Comparison of ENCODE assay signal across 24 mouse cellular contexts in the genomic region with DNA sequence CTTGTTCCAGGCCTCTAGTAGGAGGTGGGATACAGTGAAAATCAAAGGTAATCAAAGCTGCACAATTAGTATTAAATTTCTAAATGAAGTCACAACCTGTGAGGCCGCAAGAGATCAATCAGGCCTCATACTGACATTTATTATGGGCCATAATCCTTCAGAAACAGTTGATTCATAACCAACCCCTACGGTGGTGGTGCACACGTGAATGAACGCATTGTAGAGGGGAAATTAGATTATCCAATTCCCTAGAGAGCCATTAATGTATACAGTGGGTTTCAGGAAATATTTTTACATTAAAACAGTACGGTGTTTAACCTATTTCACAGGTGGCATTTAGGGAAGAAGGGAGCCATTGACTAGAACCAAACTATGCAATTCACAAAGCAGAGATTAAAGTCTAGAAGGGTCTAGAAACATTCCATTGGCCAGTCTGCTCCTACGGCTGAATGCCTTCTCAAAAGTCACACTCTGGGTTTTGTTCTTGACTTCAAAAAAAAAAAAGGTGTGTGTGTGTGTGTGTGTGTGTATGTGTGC.
"Had no signal": no experiment of that assay in that cellular context is flagged by ENCODE, and none has a peak within 500 bp of the region (broad histone marks: within the 10 kb centered on the region; RNA-seq: fewer than 3 reads in every experiment).

No protein-coding gene starts in this region.

- H3K9me3 ChIP-seq: heart, embryonic 10.5 days; heart, embryonic 12.5 days; hindbrain, embryonic 10.5 days; hindbrain, embryonic 12.5 days; intestine, embryonic 15.5 days; liver, embryonic 13.5 days; liver, embryonic 15.5 days had no signal

- ATAC-seq: hindbrain, embryonic 16.5 days; inflammation-experienced regulatory T-cells, adult 6 months; intestine, embryonic 15.5 days; intestine, postnatal 0 days had no signal

- H3K4me2 ChIP-seq: heart, embryonic 12.5 days; hindbrain, embryonic 12.5 days; hindbrain, embryonic 14.5 days; intestine, embryonic 15.5 days; liver, embryonic 11.5 days; liver, embryonic 13.5 days; liver, embryonic 15.5 days had no signal

- H3K27ac ChIP-seq: heart, embryonic 10.5 days; hindbrain, embryonic 10.5 days; hindbrain, embryonic 12.5 days; hindbrain, embryonic 14.5 days; intestine, embryonic 15.5 days; layer of hippocampus, adult 2 months; left cerebral cortex, adult 2 months; liver, embryonic 13.5 days; liver, embryonic 15.5 days had no signal

- H3K4me3 ChIP-seq: heart, embryonic 10.5 days; heart, embryonic 12.5 days; hindbrain, embryonic 10.5 days; hindbrain, embryonic 12.5 days; intestine, embryonic 15.5 days; layer of hippocampus, adult 2 months; left cerebral cortex, adult 2 months; liver, embryonic 13.5 days; liver, embryonic 15.5 days had no signal

- DNase-seq: gastrocnemius, postnatal 25 days; heart, adult 18-20 months; heart, postnatal 10 days; heart, postnatal 4 days; kidney, adult 18-20 months; kidney, adult 8-10 months; kidney, postnatal 10 days; kidney, postnatal 25 days; kidney, postnatal 4 days; liver; liver, embryonic 13.5 days had no signal

- H3K27me3 ChIP-seq: heart, embryonic 12.5 days; hindbrain, embryonic 12.5 days; intestine, embryonic 15.5 days; liver, embryonic 13.5 days; liver, embryonic 15.5 days had no signal

- H3K4me1 ChIP-seq: heart, embryonic 12.5 days; hindbrain, embryonic 10.5 days; hindbrain, embryonic 12.5 days; liver, embryonic 13.5 days; liver, embryonic 15.5 days had no signal

- H3K36me3 ChIP-seq: heart, embryonic 10.5 days; heart, embryonic 12.5 days; hindbrain, embryonic 10.5 days; hindbrain, embryonic 12.5 days; intestine, embryonic 15.5 days; liver, embryonic 13.5 days; liver, embryonic 15.5 days had no signal

- H3K9ac ChIP-seq: heart, embryonic 12.5 days; hindbrain, embryonic 12.5 days; hindbrain, embryonic 14.5 days; intestine, embryonic 15.5 days; liver, embryonic 13.5 days; liver, embryonic 15.5 days had no signal
